ENCODE assay signal across 28 mouse cellular contexts in the genomic region with DNA sequence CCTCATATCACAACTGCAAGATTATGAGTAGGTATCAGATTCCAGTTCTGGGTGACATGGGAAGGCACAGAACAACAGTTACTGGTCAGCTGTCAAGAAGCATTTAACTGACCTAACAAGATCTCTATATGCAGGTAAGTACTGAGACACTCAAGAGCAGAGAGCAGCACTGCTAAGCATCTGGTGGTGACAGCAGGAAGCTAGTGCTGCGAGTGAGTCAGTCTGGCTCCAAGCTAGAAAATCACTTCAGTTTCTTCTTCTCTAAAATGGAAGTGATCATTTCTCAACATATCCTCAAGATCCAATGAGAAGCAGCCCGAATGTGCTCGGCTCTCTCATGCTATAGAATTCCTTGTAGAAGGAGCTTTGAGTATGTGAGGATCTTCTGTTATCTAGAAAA.
DNase-seq lines count a peak whose midpoint lies in the region; ATAC-seq and TF ChIP-seq lines count a peak whose summit lies in the region.
"Had no signal": no experiment of that assay in that cellular context is flagged by ENCODE, and none has a peak within 500 bp of the region (broad histone marks: within the 10 kb centered on the region; RNA-seq: fewer than 3 reads in every experiment).

No protein-coding gene starts in this region.

- intact Hi-C loops in left cerebral cortex, adult 2 months (cut with DNase I): no loop called here
- intact Hi-C loops in left cerebral cortex, postnatal 10 days (cut with DNase I): no loop called here

- H3K4me2 ChIP-seq in forebrain, embryonic 12.5 days: no peak overlapping the region
- H3K4me2 ChIP-seq: embryonic facial prominence, embryonic 13.5 days; forebrain, embryonic 13.5 days; heart, embryonic 12.5 days; heart, embryonic 15.5 days; hindbrain, embryonic 13.5 days had no signal

- no peaks in the 10 kb centered on the region for H3K9me3 ChIP-seq in forebrain, embryonic 12.5 days
- H3K9me3 ChIP-seq: embryonic facial prominence, embryonic 10.5 days; embryonic facial prominence, embryonic 13.5 days; forebrain, embryonic 13.5 days; heart, embryonic 12.5 days; heart, embryonic 15.5 days; hindbrain, embryonic 10.5 days; hindbrain, embryonic 13.5 days had no signal

- TF ChIP-seq CTCF in left cerebral cortex, adult 2 months (IDR thresholded peaks at IDR 0.05): no peak

- H3K36me3 ChIP-seq in forebrain, embryonic 12.5 days (replicated peaks): no peaks in the 10 kb centered on the region
- H3K36me3 ChIP-seq: embryonic facial prominence, embryonic 10.5 days; embryonic facial prominence, embryonic 13.5 days; heart, embryonic 12.5 days; heart, embryonic 15.5 days; hindbrain, embryonic 10.5 days; hindbrain, embryonic 13.5 days had no signal

- no peak for DNase-seq in frontal cortex, postnatal 36 days (ENCODE audit: low spot score in 2 of 2)
- DNase-seq in left cerebral cortex, adult 2 months (ENCODE audit: extremely low spot score in 1 of 2, low spot score in 2 of 2): no peak
- DNase-seq in left cerebral cortex, postnatal 10 days (ENCODE audit: extremely low spot score in 1 of 2, low spot score in 2 of 2): no peak
- peak; percentile 31 to 35 for DNase-seq in right cerebral cortex, postnatal 10 days (ENCODE audit: low spot score in 2 of 2)
- DNase-seq in right cerebral cortex, postnatal 36 days (ENCODE audit: low spot score in 2 of 2): no peak
- DNase-seq: adrenal gland, adult 8-10 months; adrenal gland, postnatal 25 days; cerebellum, adult 18-20 months; cerebellum, adult 9-10 months; cerebellum, postnatal 14 days; embryo, embryonic 11 days; gastrocnemius, postnatal 25 days; heart, adult 18-20 months; heart, postnatal 10 days; heart, postnatal 36 days had no signal

- H3K4me1 ChIP-seq in forebrain, embryonic 12.5 days: no peaks in the 10 kb centered on the region
- H3K4me1 ChIP-seq: embryonic facial prominence, embryonic 10.5 days; embryonic facial prominence, embryonic 13.5 days; forebrain, embryonic 13.5 days; heart, embryonic 12.5 days; heart, embryonic 15.5 days; hindbrain, embryonic 10.5 days; hindbrain, embryonic 13.5 days had no signal

- peak overlapping the region; percentile 57; the same call in 1 of the 2 replicates for H3K27ac ChIP-seq in left cerebral cortex, adult 2 months
- no peak overlapping the region for H3K27ac ChIP-seq in forebrain, embryonic 12.5 days
- H3K27ac ChIP-seq: embryonic facial prominence, embryonic 10.5 days; embryonic facial prominence, embryonic 13.5 days; forebrain, embryonic 13.5 days; heart, embryonic 15.5 days; hindbrain, embryonic 10.5 days; hindbrain, embryonic 13.5 days had no signal

- H3K9ac ChIP-seq in forebrain, embryonic 12.5 days: no peak overlapping the region
- H3K9ac ChIP-seq: embryonic facial prominence, embryonic 13.5 days; forebrain, embryonic 13.5 days; heart, embryonic 12.5 days; heart, embryonic 15.5 days; hindbrain, embryonic 13.5 days had no signal

- H3K27me3 ChIP-seq in forebrain, embryonic 12.5 days: no peaks in the 10 kb centered on the region
- H3K27me3 ChIP-seq: embryonic facial prominence, embryonic 13.5 days; forebrain, embryonic 13.5 days; heart, embryonic 12.5 days; heart, embryonic 15.5 days; hindbrain, embryonic 13.5 days had no signal

- no peak overlapping the region for H3K4me3 ChIP-seq in left cerebral cortex, adult 2 months
- no peak overlapping the region for H3K4me3 ChIP-seq in forebrain, embryonic 12.5 days (replicated peaks)
- H3K4me3 ChIP-seq: embryonic facial prominence, embryonic 10.5 days; embryonic facial prominence, embryonic 13.5 days; erythroblast, embryonic 14.5 days; forebrain, embryonic 13.5 days; heart, embryonic 12.5 days; heart, embryonic 15.5 days; hindbrain, embryonic 10.5 days; hindbrain, embryonic 13.5 days had no signal

- ATAC-seq in frontal cortex, adult (ENCODE audit: low TSS enrichment): peak; percentile 77
- no peak for ATAC-seq in forebrain, embryonic 12.5 days (ENCODE audit: low FRiP score)
- ATAC-seq: activated CD4-positive, CD25-positive, alpha-beta regulatory T cell, adult 4 months; forebrain, embryonic 13.5 days; forebrain, embryonic 16.5 days; hindbrain, embryonic 16.5 days had no signal

- 74% methylated on average over 3 of the region's 3 CpGs for WGBS in forebrain, embryonic 12.5 days

Comparison
In these comparisons a context has a peak if more than half of its experiments do, and no peak if none do; other contexts are left out.
1. DNase-seq: peak in right cerebral cortex, postnatal 10 days (2 of 2); none in frontal cortex, postnatal 36 days (0 of 2), left cerebral cortex, adult 2 months (0 of 2), left cerebral cortex, postnatal 10 days (0 of 2) and right cerebral cortex, postnatal 36 days (0 of 2).